Mouse (Mus musculus): ENCODE results near the gene Kcnk6.

GRCm38 (mm10) chr7:29211415-29212198, 20.7 kb downstream of the Kcnk6 start:
- TF ChIP-seq CTCF (IDR thresholded peaks at IDR 0.05; ENCODE audit: low read depth) (no peak), EP300 (IDR thresholded peaks at IDR 0.05; ENCODE audit: low read depth) (no peak)

All from liver, postnatal 0 days (tissue).